Mouse (Mus musculus): ENCODE data around the gene Myo3b.
"Not testable (repeated sequence)": the region's sequence is repeated elsewhere in the genome, so short reads cannot be mapped to it uniquely, and the experiment has no call there.

Gene Myo3b

DNA sequence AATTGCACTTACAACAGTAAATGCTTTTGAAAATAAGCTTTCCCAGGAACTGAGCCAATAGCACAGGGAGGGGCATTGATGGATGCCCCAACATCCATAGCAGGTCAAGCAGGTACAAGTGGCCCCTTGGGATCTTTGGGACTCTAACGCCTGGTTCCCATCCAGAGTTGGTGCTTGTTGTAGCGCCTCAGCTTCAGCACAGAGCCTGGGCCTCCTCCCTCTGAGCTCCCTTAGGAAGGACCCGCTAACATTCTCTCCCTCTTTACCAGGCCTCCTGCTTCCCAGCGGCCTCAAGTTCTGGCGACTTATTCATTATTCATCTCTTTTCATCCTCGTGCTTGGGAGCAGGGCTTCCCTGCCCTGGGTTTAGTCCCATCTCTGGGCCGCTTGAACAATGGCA, at the start of gene Myo3b:
Myo3b (plus strand) TSS at position 375 of the 400 bp plus-strand sequence.
- no peak for DNase-seq (ENCODE audit: low read depth)

DNA sequence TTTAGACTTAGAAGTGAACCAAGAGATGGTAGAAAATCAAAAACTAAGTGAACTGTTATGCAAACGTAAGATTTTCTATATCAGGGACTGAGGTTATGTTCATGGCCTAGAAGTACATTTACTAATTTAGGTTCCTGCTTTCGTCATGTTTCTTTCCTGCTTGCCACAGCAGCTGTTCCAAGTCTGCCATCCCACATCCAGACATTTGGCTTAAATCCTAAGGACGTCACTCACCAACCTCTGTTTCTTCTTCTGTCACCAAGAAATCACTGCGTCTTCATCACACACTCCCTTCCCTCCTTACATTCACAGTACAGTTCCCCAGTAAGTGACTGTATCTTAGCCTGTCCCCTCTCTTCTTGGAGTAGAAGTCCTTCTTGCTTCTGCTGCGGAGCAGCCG, 49.7 kb upstream of the Myo3b start:
- no peak for DNase-seq (ENCODE audit: low read depth)

DNA sequence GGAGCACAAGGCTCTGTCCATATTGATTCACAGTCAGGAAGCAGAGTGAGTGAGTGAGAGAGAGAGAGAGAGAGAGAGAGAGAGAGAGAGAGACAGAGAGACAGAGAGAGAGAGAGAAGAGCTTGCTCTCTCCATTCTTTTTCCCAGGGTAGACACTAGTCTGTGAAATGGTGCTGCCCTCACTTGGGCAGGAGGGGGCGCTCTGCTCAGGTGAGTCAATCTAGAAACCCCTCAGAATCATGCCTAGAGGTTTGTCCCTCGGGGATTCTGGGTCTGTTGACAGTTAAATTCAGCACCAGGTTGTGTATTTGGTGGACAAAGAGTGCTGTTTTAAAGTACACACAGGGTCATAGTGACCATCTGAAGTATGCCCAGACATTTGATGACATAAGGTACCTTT, 48.3 kb upstream of the Myo3b start:
- DNase-seq (ENCODE audit: low read depth) = peak; percentile 16

DNA sequence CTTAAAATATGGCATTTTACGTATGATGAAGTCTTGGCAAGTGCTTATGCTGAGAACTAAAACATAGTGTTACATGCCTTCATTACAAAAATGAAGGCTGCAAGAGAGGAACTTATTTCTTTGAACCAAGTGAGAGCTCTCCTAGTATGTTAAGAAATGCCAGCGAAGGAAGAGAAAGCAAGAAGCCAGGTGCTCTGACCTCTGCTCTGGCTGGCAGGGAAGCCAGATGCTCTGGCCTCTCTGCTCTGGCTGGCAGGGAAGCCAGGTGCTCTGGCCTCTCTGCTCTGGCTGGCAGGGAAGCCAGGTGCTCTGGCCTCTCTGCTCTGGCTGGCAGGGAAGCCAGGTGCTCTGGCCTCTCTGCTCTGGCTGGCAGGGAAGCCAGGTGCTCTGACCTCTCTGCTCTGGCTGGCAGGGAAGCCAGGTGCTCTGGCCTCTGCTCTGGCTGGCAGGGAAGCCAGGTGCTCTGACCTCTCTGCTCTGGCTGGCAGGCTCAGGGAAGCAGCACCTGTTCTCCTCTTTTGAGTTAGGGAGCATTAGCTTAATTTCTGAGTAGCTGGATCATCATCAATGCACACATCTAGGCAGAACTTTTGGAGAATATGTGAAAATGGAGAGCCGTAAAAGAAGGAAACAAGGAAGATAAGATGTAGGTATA, 44.7 kb upstream of the Myo3b start:
- not testable (repeated sequence) for DNase-seq (ENCODE audit: low read depth)

DNA sequence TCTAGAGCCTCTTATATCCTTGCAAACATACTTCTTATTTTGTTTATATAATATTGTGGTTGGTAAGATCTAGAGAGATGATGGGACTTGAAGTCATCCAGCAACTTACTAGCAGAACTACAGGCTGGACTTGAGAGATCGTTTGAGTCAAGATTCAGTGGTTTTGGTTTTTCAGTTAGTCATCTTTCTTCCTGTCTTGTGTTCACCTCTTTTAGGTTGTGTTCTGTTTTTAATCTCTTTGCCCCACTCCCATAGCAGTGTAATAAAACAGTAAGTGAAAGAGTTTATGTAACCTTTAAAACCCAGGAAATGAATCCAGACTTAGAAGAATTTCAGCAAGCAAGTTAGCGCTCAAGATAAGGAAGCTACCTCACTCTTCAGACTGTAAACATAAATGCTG, 44.1 kb upstream of the Myo3b start:
- no peak for DNase-seq (ENCODE audit: low read depth)

DNA sequence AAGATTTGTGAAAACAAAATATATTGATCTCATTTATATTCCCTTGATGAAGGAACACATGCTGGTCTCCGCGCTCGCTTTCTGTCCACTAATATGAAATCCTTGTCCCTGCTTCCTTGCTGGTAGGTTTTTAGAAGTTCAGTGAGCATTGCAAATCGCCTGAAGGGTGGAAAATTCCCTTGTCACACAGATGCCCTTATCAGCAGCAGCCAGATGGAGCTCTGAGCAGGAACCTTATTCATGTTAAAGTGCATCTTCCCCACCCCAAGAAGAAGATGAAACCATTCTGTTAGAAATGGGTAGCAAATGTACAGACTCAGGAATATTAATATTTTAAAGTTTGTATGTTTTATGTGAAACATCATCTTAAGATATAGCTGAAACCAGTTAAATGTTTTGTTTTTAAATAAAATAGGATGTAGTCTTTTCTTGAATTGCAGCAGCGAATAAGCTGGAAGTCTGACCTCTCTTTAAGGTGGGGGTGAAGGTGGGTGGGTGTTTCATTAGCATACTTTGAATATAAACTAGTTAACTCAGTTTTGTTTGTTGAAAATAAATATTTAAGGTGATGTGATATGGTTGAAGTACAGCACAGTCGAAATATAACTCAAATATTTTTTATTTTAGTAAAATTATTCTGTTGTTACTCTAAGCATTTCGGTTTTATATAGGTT, 39.7 kb upstream of the Myo3b start:
- DNase-seq (ENCODE audit: low read depth) = peak; percentile 78

DNA sequence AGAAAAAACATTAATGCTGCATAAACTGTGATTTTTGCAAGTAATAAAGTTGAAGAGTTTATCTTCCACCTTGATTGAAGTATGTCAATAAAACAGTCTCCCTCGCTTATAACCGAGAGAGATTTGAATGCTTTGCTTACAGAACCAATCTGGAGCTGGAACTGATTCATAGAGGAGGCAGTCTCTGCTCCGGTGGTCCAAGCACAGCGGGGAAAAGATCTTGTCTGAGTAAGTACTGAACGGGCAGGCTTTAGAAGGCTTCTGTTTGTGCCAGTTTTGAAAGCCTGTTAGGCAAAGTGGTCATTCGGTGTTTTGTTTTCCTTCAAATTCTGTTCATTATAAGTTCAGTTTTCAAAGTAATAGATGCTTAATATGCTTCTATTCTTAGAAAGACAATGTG, 38.6 kb upstream of the Myo3b start:
- DNase-seq (ENCODE audit: low read depth) = no peak

DNA sequence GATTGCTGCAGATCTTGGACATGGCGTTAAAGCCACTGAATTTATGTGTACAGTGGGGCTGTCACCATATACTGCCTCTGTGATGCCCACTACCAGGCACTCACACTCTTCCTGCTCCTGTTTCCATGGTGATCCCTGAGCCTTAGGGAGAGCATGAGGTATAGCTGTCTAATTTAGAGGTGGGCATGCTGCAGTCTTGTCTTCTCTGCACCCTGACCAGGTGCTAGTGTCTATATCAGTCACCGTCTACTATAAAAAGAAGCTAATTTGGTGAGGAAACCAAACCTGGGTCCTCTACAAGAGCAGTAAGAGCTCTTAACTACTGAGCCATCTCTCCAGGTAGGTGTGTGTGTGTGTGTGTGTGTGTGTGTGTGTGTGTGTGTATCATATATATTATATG, 32.4 kb upstream of the Myo3b start:
- DNase-seq (ENCODE audit: low read depth) = no peak

DNA sequence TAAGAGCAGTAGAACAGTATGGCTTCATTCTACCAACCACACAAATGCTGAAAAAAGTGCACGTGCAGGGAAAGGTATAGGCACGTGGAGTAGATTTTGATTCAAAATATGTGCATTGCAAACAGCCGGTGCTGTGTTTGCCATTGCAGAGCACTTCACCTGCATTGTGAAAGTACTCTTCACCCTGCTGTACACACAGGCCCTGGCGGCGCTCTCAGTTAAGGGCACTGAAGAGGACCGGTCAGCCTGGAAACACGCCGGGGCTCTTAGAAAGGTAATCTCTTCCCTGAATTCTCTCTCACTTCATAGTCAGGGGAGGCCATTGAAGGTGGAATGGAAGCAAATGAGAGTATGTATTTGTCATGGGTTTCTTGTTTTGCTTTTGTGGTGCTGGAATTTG, 26.0 kb upstream of the Myo3b start:
- DNase-seq (ENCODE audit: low read depth) = no peak

DNA sequence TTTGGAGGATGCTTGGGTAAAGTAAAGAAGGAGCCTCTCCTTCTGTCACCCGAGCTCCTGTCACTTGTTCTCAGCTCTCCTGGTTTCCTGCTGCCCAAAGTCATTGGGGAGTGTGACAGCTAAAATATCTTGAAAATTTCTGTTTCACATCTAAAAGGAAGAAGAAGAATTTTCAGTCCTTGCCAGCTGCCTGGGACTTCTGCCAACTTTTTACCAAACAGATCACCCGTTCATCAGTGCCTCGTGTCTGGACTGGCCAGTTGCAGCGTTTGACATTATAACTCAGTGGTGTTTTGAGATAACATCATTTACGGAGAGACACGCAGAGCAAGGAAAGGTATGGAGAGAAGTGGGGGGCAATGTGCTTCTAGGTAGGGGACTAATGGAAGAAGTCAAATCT, 20.7 kb upstream of the Myo3b start:
- no peak for DNase-seq (ENCODE audit: low read depth)

DNA sequence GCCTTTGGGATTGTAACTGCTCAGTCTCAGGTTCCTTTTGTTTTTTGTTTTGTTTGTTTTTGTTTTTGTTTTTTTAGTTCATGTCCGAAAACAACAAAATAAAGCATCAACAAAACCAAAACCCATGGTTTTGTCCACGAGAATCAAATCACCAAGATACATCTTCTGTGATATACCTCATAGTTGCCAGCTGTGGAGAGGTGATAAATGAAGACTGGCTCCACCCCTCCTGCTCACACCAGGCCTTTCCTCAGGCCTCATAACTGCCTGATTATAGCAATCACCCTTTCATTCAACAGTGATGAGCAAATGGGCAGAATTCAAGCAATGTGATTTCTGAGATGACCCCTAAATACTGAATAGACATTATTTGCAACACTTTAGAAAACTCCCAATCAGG, 14.5 kb upstream of the Myo3b start:
- DNase-seq (ENCODE audit: low read depth) = peak; percentile 38

DNA sequence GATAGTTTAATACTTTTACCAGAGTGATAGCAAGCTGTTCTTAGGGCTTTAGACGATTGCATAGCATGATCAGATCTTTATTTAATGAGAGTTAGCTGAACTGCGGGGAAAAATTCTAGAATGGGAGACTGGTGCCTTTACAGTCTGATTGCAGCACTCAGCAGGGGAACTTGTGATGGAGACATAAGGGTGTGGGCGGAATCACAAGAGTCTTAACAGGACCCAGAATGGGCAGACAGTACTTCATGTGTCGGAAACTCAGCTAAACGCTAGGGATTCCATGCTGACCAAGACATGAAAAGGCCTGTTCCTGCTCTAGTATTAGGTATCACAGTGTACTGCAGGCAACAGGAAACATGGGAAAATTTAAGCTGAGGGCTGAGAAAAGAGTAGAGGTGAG, 13.2 kb upstream of the Myo3b start:
- no peak for DNase-seq (ENCODE audit: low read depth)

DNA sequence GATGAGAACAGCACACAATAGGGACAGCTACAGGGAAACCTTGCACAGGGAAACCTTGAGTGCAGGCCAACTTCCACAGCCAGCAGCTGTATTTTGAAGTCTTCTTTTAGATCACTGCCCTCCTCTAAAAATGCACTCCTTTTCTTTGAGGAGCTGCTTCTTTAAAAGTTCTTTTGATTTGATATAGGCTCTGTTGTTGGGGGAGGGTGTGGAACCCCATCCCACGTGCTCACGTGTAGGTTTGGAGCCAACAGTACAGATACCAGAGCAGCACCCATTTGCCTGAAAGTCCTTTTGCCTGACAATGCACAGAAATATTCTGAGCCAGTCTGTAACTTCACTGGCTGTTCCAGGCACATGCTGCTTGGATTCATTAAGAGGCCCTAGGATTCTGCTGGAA, 7.5 kb upstream of the Myo3b start:
- DNase-seq (ENCODE audit: low read depth) = no peak

DNA sequence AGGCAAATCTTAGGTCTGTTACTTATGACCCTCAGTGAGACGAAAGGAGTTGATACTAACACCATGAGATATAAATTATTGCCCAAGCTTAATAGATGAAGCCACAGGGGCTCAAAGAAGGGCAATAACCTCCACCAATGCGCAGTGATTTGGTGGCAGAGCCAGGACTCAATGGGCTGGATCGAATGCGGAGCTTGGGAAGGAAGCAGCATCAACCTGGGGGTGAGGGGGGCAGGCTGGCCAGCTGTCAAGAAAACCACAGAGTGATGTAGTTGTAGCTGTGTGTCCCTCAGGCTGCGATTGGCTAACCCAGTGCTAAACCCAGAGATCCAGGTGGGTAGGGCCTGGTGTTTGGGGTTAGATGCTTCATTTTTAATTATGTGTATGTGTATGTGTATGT, 4.0 kb upstream of the Myo3b start:
- DNase-seq (ENCODE audit: low read depth) = no peak

DNA sequence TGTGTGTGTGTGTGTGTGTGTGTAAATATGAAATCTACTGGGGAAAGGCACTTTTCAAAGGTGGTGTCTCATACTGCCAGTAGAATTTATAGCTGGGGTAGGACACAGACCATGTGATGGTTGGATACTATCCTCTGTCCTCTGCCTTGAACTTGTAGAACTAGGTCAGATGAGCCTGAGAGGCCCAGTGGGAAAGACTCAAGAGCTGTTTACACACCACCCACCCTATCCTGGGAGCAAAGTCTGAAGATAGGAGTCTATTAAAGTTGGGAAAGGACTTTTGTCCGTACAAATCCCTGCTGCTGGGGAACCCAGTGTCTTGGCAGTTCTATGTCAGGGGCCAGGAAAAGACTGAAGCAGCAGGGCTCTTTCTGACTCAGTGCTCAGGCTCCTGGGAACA, 3.6 kb upstream of the Myo3b start:
- DNase-seq (ENCODE audit: low read depth) = no peak

DNA sequence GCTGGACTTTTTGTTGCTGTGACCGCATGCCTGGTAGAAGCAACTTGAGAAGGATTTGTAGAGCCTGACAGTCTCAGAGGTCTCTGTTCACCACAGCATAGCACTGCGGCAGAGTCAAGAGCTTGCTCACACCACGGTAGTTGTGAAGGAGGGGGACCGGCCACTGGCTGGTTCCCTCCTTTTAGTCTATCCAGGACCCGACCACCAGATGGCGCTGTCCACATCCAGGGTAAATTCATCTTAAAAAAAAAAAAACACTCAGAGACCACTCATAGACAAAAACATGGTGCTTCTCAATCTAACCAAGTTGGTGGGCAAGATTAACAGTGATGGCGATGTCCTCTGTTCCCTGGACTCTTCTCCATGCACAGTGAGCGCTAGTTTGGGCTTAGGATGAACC, 1.7 kb upstream of the Myo3b start:
- peak; percentile 21 for DNase-seq (ENCODE audit: low read depth)

DNA sequence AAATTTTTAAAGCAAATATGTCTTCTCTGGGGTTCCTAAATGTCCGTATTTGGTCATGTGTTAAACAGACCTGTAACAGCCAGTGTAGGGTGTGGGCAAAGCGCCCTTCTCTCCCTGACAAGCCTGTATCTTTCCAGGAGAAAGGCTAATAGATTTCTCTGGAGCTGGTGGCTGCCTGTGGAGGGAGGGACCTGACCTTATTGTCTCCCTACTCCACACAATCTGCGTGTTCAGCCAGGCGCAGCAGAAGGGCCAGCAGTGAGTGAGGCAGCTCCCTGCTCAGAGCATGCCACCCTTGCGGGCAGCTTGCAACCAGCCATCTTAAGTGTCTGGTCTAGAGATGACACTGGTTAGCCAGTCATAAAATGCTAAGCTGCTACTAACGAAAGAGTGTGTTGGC, 5.5 kb downstream of the Myo3b start:
- DNase-seq (ENCODE audit: low read depth) = no peak

DNA sequence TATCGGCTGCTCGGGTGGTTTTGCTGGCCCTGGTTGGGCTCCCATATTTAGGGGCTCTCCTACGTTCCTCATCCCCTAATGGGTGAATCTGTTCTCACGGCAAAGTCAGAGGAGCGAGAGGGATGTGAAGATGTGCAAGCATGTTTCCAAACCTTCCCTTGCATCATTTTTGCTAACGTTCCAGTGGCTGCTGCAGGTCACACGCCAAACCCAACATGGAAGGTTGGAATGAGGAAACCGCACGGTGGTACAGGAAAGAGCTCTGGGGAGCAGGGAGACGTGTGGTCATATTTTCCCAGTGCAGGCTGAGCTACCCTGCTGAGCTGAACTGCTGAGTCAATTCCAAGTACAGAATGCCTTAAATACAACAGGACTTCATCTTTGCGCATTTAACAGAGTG, 8.9 kb downstream of the Myo3b start:
- no peak for DNase-seq (ENCODE audit: low read depth)

DNA sequence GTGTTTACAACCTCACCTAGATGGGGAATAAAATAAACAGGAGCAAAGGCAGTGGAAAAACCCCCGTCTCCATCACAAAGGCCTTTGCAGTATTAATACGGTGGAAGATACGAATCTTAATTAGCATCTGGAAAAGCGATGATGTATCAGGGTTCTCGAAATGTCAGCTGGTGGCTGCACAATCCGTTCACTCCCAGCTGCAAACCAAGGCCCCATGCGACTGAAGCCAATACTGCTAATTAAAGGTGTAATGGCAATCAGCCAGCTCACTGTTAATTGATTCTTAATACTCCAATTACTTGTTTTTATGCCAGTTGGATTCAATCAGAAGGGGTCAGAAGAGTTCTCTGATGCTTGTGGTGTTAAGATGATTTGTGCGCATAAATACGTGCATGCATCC, 14.9 kb downstream of the Myo3b start:
- no peak for DNase-seq (ENCODE audit: low read depth)

DNA sequence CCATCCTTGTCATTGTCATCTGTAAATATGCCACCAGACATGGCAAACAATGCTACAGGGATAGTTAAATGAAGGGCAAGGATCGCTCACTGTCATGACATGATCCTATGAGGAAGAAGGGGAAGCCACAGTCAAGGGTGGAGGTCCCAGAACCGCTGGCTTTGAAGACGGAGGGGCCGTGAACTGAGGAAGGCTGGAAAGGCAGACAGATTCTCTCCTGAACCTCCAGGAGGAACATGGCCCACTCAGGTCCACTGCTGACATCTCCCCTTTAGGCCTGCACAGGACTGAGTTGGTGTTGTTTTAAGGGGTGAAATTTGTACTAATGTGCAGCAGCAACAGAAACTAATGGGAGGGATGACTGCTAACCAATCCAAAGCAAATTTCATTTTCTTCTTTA, 19.3 kb downstream of the Myo3b start:
- no peak for DNase-seq (ENCODE audit: low read depth)

DNA sequence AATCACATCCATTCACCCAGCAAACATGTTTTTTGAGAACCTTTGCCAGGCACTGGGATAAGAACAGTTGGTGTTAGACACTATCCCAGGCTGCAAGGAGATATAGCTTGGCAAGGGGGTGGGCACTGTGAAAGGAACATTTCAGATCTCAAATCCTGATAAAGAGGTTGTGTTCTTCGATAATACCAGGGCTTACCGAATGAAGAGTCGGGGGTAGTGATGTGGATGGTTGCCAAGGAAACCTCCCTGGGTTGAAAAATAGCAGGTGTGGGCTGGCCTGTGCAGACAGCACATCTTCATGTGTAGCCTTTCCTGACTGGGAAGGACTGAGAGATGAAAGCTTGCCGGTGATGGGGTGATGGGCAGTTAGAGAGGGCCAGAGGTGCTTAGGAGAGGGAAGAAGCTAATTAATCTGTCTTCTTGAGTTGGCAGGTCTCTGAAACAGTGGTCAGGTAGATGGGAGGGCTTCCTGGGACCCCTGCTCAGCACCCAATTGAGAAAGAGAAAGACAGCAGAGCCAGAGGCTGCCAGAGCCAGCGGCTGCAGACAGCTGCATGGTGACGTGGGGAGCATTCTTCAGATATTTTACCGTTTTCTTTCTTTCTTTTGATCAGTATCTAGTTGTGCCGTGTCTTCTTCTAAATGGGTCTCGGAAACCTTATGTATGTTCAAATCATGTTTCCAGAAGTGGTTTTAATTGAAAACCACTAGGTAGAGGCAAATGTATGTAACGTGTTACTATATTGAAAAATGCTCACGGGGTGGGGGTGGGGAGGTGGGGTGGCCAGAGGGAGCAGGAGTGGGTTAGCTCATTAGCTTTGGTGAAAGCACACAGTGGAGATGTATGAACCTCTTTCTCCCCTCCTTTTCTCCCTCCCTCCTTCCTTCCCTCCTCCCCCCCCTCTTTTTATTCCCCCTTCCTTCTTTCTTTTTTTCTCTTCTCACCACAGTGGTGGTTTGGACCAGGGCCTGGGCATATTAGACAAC, 21.7 kb downstream of the Myo3b start:
- DNase-seq (ENCODE audit: low read depth) = no peak

DNA sequence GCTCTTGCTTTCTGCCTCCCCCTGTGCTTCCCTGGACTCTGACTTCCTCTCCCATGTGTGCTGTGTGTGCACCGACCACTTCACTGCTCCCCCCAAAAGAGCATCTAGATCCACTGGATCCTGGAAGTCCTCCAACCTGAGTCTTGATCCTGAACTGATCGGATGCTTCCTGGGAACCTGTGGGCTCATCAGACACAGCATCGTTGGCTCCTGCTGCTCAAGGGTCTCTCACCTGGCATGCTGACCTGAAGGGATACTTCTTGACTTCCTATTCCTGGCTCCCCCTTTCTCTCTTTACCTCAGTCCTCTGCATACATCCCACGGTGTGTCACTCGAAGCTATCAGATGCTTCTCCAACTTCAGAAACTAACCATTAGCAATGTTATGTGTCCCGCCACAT, 26.2 kb downstream of the Myo3b start:
- DNase-seq (ENCODE audit: low read depth) = no peak

DNA sequence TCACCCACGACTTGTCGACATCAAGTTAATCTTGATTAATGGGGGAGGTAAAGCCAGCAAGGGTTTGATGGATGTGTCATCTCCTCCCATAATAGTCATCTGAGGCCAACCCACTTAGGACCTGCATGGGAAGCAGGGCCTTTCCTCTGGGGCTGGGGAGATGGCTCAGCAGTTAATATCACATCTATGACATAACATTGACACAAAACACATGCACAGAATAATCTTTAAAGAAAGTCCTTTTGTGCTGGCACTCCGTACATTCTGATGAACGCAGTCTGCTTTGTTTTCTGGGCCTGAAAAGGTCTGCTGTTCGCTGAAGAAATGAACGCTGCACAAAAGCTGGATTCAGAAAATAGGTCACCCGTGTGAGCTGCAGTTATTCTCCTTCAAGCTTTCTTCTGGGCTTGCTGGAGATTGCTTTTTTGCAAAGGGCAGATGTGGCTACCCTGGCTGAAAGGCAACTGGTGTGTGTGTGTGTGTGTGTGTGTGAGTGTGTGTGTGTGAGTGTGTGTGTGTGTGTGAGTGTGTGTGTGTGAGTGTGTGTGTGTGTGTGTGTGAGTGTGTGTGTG, 26.9 kb downstream of the Myo3b start:
- no peak for DNase-seq (ENCODE audit: low read depth)
